Mouse (Mus musculus) mesoderm, embryonic 11.5 days (tissue): Measurements from ENCODE around the gene Ccdc78.
"Not testable (repeated sequence)": the region's sequence is repeated elsewhere in the genome, so short reads cannot be mapped to it uniquely, and the experiment has no call there.

Source experiments
- DNase-seq: peaks from one replicate; pipeline ENCODE4 v3.0.0-alpha.2; 2012; ENCODE audit warnings: low read depth, low spot score

Ccdc78 gene

GRCm38 (mm10) chr17:25783086-25783485 is 3.3 kb upstream of the Ccdc78 start:
- no peak for DNase-seq

GRCm38 (mm10) chr17:25783861-25784574 is 2.4 kb upstream of the Ccdc78 start:
- DNase-seq, result no peak

- DNase-seq, result peak; percentile 98
Measured at GRCm38 (mm10) chr17:25785281-25785745, 1.1 kb upstream of the Ccdc78 start, which contains the start of gene Haghl. TSS of gene Haghl (minus strand) at chr17:25785673.

GRCm38 (mm10) chr17:25786781-25787504 is 563 bp downstream of the Ccdc78 start:
- no peak for DNase-seq

GRCm38 (mm10) chr17:25791320-25791842 is 5.0 kb downstream of the Ccdc78 start:
- DNase-seq, result no peak

GRCm38 (mm10) chr17:25791843-25792527 is 5.6 kb downstream of the Ccdc78 start:
- peak; percentile 86 for DNase-seq

- peak; percentile 58 for DNase-seq
Measured at GRCm38 (mm10) chr17:25792615-25793014, 6.2 kb downstream of the Ccdc78 start, which contains the start of gene Fam173a. TSS of gene Fam173a (minus strand) at chr17:25792901.

GRCm38 (mm10) chr17:25794197-25794596 is 7.8 kb downstream of the Ccdc78 start:
- peak; percentile 42 for DNase-seq

- no peak for DNase-seq
Measured at GRCm38 (mm10) chr17:25794998-25795397, 8.6 kb downstream of the Ccdc78 start.

GRCm38 (mm10) chr17:25795609-25796092 is 9.3 kb downstream of the Ccdc78 start, which contains the start of gene AC134908.4:
TSS of gene AC134908.4 (minus strand) at chr17:25795659.
- DNase-seq, result peak; percentile 88

- no peak for DNase-seq
Measured at GRCm38 (mm10) chr17:25796211-25796771, 9.9 kb downstream of the Ccdc78 start.

- DNase-seq, result peak; percentile 92
Measured at GRCm38 (mm10) chr17:25796951-25797369, 10.6 kb downstream of the Ccdc78 start, which contains the start of gene Metrn. TSS of gene Metrn (minus strand) at chr17:25797136.

GRCm38 (mm10) chr17:25801029-25801428 is 14.6 kb downstream of the Ccdc78 start:
- peak; percentile 80 for DNase-seq

- DNase-seq, result peak; percentile 91
Measured at GRCm38 (mm10) chr17:25802825-25803517, 16.6 kb downstream of the Ccdc78 start.

GRCm38 (mm10) chr17:25806507-25806906 is 20.1 kb downstream of the Ccdc78 start:
- DNase-seq, result no peak

GRCm38 (mm10) chr17:25807452-25807851 is 21.1 kb downstream of the Ccdc78 start:
- not testable (repeated sequence) for DNase-seq

GRCm38 (mm10) chr17:25808028-25808427 is 21.6 kb downstream of the Ccdc78 start:
- no peak for DNase-seq

- peak; percentile 89 for DNase-seq
Measured at GRCm38 (mm10) chr17:25808789-25809605, 22.6 kb downstream of the Ccdc78 start, which contains the start of gene Fbxl16. TSS of gene Fbxl16 (plus strand) at chr17:25809085.

- peak; percentile 41 for DNase-seq
Measured at GRCm38 (mm10) chr17:25809606-25810340, 23.4 kb downstream of the Ccdc78 start.
